Mouse (Mus musculus): ENCODE measurements around the gene Tango2.
"Not testable (repeated sequence)": the region's sequence is repeated elsewhere in the genome, so short reads cannot be mapped to it uniquely, and the experiment has no call there.

Tango2 gene

DNA sequence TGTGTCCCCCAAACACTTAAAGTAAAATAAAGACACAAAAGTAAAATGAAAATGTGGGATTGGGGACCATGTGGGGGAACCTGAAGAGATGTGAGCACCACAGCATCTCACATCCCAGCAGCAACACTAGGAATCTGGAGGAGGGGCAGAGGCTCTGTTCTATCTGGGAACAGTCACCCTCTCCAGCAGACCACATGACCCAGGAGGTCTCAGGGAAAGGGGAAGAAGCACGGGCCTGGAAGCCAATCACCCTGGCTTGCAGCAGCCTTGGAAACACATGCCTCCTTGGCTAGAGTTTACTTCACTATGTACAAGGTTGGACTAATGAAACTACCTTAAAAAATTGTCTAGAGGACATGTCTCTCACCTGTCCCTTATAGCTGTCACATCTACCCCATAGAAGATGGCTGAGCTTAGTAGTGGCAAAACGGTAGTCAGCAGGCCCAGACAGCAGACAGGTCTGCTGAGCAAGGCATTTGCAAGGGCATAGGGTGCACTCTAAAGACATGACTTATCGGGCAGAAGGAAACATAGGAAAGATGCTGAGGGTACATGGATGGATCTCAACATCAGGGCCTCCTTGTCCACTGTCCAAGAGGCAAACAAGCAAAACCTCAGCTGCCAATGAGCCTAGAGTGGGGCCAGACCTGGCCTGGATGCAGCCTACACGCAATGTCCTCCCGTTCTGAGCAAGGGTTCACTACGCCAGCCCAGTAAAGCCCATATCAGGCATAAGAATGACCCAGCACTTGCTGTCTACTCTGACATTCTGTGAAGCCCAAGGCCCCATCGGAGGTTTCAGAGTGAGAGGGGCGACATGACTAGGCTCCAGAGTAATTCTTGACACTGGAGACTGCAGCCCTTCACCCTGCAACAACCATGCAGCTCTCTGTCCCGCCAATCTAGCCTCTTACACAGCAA lies 5.0 kb downstream of the Tango2 start:
- no peak for DNase-seq

DNA sequence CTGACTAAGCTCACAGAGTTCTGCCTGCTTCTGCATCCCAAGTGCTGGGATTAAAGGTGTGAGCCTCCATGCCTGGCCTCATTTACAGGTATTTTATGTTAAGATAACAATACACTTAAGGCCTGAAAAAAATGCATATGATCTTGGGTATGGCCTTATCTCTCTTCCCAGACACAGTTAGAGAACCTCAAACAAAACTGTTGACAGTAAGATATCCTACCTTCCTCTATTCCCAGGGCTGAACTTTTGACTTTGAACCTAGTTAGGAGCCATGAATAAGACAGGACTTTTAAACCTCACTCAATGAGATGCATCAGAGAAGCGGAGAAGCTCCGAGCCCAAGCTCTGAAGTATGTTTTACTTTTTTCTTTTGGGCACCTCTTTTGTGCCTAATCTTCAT lies 5.8 kb downstream of the Tango2 start:
- DNase-seq = no peak

DNA sequence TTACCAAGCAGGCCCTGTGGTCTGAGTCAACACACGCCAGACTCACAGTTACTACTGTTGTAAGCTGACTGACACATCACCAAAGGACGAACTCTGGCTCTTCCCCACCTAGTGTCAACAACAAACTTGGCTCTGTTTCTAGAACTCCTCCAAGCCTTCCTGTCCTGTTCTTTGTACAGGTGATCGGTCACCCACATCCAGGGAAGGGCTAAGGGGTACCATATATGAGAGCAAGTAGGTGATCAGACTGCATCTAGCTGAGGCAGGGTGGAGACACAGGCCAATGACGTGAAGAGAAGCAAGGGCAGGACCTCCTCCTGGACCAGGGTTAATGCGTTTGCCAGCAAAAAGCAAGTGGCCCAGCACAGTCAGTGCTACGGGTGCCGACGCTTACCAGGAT lies 6.3 kb downstream of the Tango2 start:
- no peak for DNase-seq

DNA sequence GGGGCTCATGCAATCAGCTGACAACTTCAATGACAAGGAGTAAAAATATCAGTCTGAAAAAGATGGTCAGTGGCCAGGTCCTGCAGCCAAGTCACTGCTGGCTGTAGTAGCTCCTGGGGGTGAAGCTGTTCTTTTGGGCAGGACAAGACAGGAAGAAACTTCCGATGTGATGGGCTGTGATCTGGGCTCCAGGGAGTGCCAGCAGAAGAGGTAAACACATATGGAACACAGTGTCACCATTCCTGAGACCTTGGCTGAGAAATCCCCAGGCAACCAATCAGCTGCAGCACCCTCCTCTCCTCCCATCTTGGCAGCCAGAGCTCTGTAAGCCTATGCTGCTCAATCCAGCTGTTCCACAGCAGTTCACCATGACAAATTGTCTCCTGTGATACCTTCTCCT lies 8.0 kb downstream of the Tango2 start:
- DNase-seq = no peak

DNA sequence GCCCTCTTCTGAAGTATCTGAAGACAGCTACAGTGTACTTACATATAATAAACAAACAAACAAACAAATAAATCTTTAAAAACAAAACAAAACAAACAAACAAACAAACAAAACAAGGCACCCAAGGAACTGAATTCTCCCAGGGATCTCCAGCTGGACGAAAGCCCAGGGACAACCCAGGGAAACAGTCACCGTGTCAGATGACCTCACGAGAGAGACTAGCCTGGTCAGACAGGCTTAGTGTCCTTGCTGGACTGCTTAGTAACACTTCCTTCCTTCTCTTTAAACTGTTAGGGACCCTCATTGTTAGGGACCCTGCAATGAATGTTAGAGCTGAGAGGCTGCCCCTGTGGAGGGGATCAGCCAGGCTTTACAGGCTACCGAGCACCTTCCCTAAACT lies 10.6 kb downstream of the Tango2 start:
- no peak for DNase-seq

DNA sequence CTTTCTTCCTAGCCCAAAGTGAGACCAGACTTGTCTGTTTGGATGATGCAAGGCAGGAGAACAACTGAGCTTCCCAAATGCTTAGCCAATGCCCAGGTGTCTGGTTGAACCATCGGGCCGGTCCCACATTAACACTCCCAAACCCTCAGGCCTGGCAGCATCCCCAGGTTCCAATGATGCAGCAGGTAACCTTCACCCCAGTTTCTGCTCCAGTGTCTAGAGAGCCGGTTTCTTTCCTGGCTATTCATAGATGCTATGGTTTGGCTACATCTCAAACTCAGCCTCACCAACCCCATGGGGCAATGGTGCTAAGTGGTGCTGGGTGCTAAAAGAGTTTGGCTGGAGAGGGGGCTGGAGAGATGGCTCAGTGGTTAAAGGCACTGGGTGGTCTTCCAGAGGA lies 11.9 kb downstream of the Tango2 start:
- no peak for DNase-seq

DNA sequence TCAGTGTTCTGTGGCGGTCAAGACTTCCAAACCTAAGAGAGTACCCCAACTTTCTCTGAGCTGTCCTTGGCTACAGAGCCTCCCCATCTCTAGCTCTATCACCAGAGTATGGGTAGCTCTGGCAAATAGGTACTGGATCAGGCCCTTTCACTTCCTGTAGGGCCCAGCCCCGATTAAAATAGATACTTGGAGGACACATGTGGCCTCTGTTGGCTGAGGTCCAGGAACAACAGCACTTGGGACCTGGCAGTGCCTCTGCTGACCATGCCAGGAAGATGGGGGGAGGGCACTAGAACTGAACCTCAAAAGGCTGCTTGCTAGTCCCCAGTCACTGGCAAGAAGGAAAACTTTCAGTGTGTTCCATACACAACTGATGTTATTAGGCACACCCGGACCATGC lies 13.9 kb downstream of the Tango2 start:
- DNase-seq = no peak

DNA sequence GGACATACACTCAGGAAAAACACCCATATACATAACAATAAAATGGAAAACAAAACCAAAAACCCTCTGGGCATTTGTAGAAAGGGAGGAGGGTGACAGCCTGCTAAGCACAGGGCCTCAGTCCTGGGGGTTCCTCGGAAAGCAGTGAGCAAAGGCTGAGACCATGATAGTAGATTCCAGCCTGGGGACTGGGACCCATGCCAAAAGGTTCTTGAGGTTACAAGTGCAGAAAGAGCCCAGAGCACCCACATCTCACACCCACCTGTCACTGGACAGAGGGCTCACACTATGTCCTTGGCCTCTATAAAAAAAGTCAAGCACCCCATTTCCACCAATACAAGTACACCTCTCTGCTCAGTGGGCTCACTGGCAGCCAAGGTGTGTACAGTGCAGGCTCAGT lies 19.4 kb downstream of the Tango2 start:
- DNase-seq = no peak

DNA sequence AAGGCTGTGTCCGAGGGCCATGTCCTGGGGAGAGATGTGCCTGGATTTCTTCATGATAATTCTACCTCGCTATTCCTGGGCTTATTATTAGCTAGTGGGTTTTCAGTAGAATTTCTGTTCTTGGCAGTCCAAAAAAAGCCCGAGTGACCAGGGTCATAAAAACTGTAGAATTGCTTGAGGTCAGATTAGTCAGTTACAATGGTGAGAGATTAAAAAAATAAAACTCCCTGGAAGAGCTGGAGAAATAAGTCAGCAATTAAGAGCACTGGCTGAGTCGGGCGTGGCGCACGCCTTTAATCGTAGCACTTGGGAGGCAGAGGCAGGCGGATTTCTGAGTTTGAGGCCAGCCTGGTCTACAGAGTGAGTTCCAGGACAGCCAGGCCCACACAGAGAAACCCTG lies 20.0 kb downstream of the Tango2 start:
- DNase-seq = no peak

DNA sequence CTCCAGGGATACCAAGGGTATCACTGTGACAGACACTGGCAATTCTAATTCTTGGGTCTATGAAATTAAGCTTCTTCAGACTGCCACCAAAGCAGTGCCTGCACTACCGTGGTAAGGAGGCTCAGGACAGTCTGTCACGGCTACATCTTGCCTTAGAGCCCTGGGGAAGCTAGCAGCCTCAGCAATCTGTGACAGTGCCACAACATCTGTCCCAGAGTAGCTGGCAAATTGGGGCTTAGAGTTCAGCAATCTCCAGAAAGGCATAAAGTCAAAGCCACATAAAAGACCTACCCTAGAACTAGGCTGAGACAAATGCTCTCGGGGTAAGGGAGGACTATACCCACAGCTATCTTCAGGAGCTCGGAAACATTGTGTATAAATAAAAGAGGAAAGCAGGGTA lies 22.2 kb downstream of the Tango2 start:
- DNase-seq = peak; percentile 56

DNA sequence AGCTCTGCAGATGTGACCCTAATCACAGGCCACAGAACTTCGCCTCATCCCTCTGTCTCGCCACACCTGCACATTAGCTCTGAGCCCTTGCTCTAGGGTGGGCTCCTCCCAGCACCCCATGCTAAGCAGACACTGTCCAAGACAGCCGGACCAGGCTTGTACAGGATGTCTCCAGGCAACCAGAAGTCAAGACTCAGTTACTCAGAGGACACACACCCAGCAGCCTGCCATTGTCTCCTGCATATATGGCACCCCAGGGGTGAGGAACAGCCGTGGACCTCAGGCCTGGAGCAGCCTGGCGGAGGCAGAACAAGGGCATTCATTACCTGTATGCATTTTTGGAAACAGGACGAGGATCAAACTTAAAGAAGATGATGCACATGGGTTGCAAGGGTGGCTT lies 23.9 kb downstream of the Tango2 start:
- no peak for DNase-seq

DNA sequence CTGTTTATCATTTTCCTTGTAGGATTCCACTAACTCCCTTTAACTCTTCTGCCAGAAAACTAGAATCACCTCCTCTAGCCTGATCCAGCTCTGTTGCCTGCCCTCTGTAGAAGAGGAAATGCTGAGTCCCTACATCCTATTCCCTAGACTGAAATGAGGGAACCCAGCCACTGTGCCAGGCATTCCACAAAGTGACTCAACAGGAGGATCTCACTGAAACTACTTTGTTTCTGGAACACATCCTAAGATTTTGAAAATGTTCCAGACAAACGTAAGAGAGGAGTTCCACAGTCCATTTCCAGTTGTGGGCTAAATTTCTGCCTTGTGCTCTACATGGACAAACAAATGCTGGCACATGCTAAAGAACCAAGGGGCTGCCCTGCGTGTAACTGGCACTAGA lies 24.4 kb downstream of the Tango2 start:
- DNase-seq = no peak

DNA sequence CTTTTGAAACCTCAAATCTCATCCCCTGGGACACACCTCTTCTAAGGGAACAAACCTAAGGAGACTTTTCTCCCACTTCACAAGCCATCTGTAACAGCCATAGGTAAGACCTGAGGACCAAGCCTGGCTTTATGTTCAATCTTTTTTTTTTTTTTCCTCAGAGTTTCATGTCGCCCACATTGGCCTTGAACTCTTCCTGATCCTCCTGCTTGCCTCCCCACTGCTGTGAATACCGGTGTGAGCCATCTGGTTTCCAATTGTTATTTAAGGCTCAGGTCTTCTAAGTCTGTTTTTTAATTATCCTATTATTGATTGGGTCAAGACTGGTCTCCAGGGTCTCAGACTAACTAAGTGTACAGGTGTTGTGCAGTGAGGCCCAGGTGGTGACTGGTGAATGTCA lies 26.5 kb downstream of the Tango2 start:
- no peak for DNase-seq

DNA sequence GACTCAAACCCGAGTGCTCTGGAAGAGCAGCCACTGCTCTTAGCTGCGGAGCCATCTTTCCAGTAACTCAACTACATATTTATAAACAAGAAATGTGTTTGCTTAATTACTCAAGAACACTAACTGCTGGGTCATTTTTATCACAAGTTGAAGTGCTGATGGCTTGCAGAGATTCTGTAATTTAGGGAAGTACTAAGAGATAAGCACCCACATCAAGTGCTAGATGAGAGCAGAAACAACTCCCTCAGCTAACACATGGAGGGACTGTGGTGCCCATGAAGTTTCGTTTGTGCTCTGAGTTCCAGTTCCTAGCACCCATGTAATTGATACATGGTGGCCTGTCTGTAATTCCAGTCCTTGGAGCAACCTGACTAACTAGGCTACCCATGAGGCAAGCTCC lies 28.9 kb downstream of the Tango2 start:
- no peak for DNase-seq

DNA sequence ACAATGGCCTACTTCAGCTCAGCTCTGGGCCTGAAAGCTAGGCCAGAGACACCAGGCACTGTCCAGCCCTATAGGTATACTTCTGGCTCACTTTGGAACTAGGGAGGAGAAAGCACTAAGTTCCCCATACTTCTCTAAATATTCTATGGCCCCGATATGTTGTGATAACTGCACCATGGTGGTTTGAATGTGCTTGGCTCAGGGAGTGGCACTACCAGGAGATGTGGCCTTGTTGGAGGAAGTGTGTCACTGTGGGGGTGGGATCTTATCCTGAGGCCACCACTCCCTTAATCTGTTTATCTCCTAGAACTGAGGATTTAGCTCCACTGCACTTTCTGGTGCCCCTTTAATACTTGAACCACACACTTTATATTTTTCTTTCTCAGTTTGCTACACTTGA lies 39.7 kb downstream of the Tango2 start:
- DNase-seq = no peak

DNA sequence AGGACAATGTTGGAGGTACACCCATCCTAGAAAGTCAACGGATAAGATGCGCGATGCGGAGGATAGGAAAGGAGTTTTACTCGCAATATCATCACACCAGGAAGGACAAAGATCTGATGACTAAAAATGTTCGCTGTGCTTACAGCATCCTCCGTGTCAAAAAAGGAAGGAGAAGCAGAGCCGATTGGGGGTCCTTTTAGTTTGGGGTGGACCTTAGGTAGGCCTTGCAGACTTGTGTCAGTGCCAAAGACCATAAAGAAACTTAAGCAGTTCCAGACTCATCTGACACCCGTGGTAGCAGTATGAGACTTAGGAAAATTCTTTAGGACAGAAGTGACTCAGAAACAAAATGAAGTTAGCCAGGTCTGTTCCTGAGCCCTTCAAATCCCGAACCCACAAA lies 58.3 kb downstream of the Tango2 start:
- not testable (repeated sequence) for DNase-seq

DNA sequence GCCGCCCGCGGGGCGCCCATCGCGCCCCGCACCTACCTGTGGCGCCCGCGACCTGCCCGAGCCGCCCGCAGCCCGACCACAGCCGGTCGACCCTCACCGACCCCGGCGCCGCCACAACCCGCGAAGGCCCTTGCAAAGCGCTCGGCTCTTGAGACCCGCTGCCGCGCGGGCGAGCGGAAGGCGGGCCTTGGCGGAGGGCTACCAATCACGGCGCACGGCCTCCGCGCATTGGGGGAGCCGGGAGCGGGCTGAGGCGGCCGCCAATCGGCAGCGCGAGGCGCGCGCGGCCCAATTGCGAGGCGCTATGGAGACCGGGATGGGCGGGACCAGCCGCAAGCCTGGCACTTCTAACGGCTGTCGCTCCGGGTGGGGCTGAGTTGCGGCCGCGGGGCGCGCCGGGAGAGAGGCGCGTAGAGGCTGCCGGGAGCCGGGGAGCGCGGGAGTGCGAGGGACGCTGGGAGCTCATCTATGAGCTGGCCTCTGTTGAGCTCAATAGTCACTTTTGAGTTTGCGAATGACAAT lies 58.8 kb downstream of the Tango2 start, which contains the start of gene Dgcr8:
Gene Dgcr8, minus strand, starts transcription at position 180 of the 522 bp plus-strand sequence.
- DNase-seq = peak; percentile 98

DNA sequence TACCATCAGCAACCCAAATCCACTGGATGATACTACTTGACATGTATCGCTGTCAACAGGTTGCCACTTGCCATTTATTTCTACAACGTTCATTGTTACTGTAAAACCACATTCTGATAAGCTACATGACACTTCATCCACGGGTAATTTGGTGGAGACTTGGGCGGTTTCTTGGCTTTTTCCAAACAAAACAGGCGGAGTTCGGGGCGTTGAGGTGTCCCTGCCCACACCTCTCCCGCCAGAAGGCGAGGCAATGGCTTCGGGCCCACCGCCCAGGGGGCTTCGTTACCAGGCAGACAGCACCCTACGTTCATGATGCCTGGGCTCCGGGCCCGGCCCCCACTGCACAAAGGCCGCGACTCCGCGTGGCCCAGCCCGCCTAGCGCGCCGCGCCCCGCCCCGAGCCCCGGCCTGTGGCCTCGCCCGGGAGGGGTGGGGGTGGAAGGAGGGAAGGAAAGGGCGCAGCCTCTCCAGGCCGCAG lies 59.3 kb downstream of the Tango2 start:
- no peak for DNase-seq

DNA sequence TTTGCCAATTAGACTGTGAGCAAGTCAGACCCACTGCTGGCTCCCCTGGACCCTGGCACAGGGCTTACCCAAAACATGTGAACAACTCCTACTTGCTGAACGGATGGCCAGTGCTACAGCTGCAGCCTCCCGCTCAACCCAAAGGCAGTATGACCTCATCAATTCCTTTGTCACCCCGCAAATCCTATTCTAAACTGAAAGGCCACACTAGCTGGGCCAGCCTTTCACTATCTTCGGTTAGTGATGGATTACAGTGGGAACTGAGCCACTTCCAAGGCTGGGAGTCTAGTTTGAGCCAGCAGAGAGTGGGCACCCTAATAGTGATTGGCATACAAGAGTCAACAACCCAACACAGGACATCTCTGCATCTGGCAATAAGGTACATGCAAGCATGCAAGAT lies 59.7 kb downstream of the Tango2 start:
- DNase-seq = peak; percentile 12

DNA sequence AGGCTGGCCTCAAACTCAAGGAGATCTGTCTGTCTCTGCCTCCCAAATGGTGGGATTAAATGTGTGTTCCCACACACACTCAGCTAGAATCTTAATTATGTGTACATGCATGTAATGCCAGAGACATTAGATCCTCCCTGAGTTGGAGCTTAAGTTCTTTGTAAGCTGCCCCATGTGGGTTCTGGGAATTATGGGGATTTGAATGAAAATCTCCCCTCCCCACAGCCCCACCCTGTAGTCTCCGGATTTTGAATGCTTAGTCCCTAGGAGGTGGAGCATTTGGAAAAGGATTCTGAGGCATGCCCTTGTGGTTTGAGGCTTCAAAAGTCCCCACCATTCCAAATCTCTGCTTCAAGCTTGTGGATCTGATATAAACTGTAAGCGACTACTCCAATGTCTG lies 72.7 kb downstream of the Tango2 start:
- no peak for DNase-seq

DNA sequence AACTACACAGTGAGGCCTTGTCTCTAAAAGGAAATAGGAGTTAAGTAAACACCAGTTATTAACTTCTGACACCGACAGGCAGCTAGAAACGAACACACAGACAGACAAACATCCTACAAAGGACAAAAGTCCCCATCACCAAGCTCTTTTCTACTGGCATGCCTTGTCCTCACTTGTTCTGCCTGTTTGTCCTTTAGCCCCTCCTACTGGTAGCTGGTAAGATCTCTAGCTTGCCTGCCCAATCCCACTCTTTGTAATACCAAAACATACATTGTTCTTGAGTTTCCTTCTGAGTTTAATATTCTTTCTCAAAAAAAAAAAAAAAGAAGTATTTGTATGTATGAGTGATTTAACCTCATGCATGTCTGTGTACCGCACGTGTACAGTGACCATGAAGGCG lies 79.7 kb downstream of the Tango2 start:
- peak; percentile 27 for DNase-seq

DNA sequence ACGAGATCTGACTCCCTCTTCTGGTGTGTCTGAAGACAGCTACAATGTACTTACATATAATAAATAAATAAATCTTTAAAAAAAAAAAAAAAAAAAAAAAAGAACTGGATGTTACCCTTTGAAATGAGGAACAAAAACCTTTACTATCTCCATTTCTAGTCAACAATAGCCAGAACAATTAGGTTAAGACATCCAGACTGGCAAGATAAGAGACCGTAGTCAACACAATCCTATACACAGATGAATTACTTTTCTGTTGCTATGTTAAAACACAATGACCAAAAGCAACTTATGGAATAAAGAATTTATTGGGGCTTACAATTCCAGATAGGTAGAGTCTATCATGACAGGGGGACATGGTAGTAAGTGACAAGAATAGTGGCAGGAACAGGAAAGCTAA lies 82.9 kb downstream of the Tango2 start:
- no peak for DNase-seq

DNA sequence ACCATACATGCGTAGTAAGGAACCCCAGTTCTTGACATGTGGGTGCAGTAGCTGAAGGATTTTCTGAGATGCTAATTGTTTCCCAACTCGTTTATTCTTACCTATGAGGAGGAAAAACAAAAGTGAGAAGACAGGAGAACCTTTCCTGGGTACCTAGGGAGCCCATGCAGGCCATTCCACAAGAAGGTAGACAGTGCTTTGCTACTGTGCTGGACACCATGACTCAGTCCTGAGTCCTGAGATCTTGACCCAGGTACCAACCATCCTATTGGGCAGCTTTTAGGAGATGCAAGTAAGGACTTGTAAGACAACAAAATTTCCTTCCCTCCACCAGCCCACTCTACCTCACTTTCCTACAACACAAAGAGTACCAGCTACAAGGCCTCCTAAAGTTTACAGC lies 89.7 kb downstream of the Tango2 start, which contains the start of gene Gm49776:
Gene Gm49776, minus strand, starts transcription at position 101 of the 400 bp plus-strand sequence.
- DNase-seq = no peak

DNA sequence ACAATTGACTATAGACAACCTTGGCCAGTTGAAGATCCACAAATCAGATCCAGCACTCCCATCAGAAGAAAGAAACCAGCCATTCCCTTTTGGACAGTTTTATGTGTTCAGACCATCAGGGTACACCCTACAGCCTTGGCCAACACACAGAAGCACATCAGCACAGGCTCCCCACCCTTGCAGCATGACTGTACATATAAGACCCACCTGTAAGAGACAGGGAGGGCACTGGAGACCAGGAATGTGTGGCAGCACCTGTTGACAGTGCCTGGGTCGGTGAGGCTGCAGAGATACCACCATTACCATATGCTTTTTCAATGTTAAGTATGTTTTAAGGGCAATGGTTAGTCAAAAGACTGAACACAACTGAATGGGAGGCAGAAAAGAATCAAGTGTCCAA lies 94.0 kb downstream of the Tango2 start:
- DNase-seq = no peak

DNA sequence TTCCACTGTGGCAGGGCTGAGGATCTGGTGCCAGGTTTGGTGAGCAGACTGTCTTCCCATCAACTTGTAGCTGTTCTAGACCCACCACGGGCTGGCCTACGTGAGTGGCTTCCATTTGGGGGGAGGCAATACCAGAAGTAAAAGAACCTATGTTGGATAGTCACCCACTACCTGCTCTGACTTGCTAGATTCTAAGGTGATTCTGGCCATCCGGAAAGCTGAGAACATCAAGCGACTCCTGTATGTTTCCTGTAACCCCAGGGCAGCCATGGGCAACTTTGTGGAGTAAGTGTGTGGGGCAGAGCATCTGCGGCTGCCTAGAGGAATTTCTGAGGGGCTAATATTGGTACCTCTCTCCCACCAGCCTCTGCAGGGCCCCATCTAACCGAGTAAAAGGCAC lies 95.2 kb downstream of the Tango2 start:
- DNase-seq = no peak
